Mouse (Mus musculus): Measurements from ENCODE around the gene Kcnj9.
A peak's percentile ranks its signal among the peaks of the same experiment; 100 is the strongest.

Gene Kcnj9

DNA sequence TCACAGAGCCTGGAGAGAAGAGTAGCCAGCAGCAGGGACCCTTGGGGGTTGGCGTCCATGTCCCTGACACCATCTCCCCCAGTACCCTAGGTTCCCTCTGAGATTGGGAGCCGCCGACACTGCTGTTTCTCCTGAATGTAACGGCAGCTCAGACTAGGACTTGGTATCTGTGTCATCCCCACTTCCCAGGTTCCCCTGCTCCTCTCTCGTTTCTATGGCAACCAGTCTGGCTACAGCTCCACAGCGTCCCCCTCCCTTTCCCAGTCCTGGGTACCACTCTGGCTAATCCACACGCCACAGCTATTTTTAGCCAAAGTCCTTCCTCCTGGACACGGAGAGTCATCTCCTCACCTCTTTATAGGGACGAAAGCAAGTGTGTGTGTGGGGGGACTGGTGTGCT lies at the start of gene Kcnj9:
Gene Kcnj9 (minus strand): TSS at position 188 of the 400 bp plus-strand sequence.
- no peak for DNase-seq (ENCODE audit: low read depth)

DNA sequence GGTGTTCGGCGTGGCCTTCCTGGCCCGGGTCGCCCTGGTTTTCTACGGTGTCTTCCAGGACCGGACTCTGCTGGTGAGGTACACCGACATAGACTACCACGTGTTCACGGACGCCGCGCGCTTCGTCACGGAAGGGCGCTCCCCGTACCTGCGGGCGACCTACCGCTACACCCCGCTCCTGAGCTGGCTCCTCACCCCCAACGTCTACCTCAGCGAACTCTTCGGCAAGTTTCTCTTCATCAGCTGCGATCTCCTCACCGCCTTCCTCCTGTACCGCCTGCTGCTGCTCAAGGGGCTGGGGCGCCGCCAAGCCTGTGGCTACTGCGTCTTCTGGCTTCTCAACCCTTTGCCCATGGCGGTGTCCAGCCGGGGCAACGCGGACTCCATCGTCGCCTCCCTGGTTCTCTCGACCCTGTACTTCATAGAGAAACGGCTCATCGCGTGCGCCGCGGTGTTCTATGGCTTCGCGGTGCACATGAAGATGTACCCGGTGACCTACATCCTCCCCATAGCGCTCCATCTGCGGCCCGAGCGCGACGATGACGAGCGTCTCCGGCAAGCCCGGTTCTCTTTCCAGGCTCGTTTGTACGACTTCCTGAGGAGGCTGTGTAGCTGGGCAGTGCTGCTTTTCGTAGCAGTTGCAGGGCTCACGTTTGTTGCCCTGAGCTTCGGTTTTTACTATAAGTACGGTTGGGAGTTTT lies 47.8 kb upstream of the Kcnj9 start:
- no peak for DNase-seq (ENCODE audit: low read depth)

DNA sequence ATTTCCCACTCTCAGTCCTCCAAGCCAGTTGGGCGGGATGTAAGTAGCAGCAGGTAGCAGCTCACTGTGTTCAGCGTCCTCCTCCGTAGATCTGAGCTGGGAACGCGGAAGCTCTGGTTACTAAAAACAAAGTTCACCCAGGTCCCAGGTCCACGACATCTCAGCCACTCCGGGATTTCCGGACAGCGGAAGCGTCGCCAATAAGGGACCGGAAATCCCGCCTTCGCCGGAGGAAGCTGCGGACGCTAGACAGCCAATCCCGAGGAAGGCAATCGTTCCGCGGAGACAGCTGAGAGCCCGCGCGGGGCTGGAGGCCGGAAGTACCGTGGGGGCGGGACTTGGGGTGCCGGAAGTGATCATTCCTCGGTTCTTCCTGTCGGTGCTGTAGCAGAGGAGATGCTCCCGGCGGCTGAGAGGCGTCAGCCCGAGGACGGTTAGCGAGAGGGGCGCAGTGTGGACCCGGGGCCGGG lies 47.1 kb upstream of the Kcnj9 start, which contains the start of gene Pigm:
Gene Pigm (plus strand): TSS at position 349 of the 470 bp plus-strand sequence.
- DNase-seq (ENCODE audit: low read depth), result peak; percentile 97

DNA sequence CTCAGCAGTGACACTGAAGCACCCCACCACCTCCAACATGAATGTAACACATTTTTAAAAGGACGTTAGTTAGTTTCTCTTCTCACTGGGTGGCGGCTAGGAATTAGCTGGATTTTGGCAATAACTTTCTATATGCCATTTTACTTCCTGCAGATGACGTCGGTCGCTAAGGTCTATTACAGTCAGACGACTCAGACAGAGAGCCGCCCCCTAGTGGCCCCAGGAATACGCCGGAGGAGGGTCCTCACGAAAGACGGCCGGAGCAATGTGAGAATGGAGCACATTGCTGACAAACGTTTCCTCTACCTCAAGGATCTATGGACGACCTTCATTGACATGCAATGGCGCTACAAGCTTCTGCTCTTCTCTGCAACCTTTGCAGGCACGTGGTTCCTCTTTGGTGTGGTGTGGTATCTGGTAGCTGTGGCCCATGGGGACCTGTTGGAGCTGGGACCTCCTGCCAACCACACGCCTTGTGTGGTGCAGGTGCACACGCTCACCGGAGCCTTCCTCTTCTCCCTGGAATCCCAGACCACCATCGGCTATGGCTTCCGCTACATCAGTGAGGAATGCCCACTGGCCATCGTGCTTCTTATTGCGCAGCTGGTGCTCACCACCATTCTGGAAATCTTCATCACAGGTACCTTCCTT lies 39.8 kb upstream of the Kcnj9 start:
- no peak for DNase-seq (ENCODE audit: low read depth)

DNA sequence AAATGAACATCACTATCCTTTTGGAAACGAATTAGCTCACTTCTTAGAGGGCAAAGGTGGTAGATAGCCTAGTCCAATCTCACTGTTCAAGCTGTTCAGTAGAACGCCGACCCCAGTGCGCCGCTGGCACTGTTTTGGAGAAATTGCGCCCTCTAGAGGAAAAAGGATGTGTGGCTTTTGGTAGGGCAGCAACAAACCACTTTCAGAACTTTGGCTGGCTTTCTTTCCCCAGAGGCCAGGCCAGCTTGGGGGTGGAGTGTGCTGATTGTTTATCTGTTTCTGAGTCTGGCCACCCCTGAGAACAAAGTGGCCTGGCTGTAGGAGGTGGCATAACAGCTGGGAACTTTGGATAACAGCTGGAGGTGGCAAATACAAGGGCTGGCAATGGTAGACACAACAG lies 35.6 kb upstream of the Kcnj9 start:
- peak; percentile 90 for DNase-seq (ENCODE audit: low read depth)

DNA sequence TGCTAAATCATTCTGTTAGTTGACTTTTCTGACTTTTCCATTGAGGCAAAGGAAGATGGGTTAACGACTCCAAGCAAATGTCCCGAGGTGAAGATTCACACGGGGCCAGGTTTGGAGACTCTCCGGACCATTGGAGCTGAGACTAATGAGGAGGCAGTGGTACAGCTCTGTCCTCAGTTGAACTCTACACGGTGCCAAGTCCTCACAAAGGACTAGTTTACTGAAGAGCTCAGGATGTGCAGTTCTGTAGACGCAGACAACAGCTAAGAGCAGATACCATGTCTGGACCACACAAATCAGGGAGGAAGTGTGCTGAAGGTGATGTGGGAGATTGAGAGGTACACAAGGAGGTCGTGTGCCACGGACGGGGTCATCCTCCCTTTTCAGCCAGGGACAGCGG lies 29.2 kb upstream of the Kcnj9 start:
- no peak for DNase-seq (ENCODE audit: low read depth)

DNA sequence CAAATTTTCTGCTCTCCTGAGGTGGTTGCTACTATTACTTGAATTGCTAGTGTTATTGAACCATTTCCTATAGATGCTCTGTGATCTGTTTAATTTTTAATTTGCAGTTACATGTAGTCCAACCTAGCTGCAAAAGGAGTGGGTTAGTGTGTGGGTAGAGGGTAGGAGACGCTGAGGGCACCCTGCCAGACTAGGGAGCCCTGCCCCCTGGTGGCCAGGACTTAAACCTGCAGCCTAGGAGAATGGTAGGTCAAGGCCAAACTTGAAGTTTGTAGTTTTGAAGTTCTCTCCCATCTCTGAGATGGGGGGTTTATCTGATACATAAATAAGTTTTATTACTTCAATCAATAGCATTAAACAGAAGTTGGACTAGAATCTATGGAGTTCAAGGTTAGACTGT lies 28.4 kb upstream of the Kcnj9 start:
- no peak for DNase-seq (ENCODE audit: low read depth)

DNA sequence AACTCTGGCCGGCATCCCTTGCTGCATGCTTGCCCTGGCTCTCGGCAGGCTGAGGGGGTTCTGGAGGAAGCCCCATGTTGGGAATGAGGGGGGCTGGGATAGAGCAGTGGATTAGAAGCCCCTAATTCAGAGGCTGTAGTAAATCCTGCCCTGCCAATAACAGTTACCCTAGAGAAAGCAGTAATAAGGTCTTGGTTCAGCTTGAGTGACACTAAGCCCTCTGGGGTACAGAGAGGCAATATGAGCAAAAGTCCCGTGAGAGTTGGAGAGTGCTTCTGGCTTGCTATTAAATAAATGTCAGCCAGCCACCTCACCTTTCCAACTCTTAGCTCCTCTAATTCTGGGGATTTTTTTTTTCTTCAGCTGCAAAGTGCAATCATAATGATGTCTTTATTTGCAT lies 26.2 kb upstream of the Kcnj9 start:
- DNase-seq (ENCODE audit: low read depth), result no peak

DNA sequence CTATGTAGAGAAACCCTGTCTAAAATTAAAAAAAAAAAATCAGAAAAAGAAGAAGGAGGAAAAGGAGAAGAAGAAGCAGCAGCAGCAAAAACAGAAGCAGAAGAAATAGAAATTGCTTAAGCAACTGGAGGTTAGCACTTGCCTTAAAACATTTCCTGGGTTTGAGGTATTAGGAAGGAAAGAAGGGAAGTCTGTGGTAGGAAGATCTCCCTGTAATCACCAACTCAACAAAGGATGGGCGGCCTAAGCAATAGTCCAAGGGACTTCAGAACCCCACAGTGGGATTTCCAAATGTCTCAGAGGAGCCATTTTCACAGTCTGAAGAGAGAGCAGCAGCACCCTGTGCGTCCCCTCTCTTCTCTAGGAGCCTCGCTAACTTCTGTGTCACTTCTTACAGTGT lies 23.3 kb upstream of the Kcnj9 start:
- no peak for DNase-seq (ENCODE audit: low read depth)

DNA sequence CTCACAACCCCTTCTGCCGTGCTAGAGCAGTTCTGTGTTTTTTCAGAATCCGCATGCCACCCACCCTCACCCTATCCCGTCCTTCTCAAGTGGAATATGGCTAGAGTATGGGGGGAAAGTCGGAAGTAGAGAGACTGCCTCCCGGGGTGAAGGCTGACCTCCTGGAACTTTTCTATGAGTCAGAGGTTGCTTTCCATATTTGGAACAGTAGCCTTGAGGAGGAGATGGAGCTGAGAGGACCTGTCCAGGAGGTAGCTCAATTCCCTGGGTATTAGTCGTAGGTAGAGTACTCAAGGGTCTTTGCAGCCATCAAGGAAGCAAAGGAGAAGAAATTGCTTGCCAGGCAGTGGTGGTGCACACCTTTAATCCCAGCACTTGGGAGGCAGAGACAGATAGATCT lies 22.9 kb upstream of the Kcnj9 start:
- no peak for DNase-seq (ENCODE audit: low read depth)

DNA sequence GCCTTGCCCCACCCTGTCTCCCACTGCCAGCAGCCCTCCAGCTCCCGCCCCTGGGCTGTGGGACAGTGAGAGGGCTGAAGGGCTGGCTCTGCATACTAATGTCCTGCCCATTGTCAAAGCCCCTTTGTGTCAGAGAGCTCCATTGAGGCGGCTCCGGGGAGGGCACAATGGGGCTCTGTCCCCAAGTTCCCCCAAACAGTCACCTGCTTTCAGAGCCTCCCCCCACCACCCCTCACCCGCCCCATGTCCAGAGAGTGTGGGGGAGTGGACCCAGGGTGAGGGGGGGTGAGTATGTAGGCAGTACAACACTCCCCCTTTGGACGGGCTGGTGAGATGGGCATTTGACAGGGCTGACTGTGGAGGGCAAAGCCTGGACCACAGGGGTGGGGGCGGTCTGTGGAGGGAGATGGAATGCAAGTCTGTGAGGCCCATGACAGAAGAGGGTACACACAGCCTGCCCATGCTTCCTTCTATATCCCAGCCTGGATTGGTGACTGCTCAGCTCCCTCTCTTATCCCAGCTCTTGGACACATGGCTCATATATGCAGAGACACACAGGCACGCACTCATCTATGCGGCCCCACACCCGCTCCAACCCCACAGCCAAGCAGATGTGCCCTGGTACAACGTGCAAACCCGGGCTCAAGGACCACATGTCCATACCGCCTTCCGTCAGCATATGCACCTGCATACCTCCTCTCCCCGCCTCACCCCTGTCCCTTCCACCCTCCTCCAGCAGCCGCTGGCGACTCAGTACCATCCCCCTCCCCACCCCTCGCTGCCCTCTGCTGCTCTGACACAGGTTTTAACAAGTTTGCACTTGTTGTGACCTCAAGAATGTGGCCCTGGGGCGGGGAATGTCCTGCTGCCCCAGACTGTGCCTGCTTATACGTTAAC lies 21.0 kb upstream of the Kcnj9 start:
- no peak for DNase-seq (ENCODE audit: low read depth)

DNA sequence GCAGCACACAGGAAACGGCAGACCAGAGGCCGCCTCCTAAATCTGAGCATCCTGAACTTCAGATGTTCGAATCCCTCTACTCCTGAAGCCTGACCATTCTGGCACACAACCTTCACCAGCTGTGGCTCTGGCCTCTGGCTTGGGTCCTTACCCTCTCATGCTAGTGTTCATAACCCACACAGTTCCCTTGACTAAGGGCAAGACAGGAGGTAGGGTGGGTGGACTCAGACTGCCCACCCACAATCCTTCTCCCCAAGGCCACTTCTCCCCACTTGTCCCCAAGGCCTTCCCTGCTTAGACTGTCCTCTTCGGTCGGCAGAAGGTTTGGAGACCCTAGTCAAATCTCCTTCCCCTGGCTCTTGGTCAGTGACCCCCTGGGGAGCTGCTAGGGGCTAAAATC lies 20.4 kb upstream of the Kcnj9 start:
- no peak for DNase-seq (ENCODE audit: low read depth)

DNA sequence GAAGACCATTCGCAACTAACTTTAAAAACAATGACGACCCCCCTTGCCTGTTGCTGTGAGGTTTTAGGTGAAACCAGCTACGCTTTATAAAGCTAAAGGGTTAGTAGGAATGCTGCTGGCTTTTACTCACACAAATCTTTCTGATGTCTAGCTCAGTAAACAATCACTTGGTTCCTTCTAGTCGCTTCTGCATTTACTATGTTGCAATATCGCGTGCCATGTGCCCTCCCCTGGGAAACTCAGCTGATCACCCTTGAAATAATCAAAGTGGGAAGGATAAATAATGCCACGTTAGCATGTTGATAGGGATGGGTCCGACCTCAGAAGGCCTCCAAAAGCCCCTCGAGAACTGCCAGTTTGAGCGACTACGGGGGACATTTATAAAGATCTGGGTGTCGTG lies 18.3 kb upstream of the Kcnj9 start:
- DNase-seq (ENCODE audit: low read depth), result no peak

DNA sequence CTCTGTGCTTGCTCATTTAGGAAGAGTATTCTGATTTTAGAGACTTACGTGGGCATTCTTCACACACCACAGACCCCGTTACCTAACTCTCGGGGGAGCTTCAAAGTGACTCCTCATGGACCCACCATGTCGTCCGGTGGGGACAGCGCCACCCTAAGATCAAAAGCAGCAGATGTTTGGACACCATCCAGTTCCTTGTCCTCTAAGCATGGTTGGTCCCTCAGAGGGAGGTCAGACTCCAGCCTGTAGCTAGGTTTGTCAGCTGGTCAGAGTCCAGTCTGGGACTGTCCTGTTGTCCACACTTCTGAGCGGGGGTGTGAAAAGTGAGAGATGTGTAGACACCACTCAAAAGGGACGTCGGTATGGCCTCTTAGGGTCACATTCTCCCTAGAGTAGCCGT lies 17.6 kb upstream of the Kcnj9 start:
- DNase-seq (ENCODE audit: low read depth), result no peak

DNA sequence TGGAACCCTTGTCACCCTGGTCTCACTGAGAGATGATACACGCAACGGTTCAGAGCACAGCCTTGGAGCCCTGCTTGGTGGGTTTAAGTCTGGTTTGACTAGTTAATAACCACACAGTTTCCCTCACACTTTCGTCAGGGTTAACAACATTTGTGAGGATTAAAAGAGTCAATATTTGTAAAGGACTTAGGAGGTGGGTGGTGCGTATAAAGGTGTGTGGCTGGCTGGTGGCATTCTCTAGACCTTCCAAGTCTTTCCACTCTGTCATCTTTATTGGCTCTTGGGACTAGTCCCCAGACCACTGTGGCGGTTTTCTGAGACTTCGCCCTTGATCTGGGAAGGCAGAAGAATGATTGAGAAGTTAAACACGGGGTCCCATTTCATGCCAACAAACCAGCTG lies 15.7 kb upstream of the Kcnj9 start:
- DNase-seq (ENCODE audit: low read depth), result no peak

DNA sequence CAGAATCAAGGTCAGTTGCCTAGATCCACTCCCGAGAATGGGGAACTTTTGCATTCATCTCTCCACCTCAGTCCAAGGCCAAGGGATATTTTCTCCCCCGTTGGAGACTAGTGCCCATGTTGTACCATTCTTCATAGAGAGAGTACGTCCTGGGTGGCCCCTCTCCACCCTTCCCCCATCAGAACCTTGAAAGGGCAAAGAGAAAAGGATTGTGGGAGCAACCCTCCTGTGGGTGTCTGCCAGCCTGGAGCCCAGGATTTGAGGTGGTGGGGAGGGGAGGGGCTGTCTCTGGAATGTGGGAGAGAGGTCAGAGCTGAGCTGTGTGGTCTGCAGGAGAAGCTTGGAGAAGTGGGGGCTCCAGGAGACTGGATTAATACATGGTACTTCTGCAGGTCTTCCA lies 14.8 kb upstream of the Kcnj9 start:
- DNase-seq (ENCODE audit: low read depth), result no peak

DNA sequence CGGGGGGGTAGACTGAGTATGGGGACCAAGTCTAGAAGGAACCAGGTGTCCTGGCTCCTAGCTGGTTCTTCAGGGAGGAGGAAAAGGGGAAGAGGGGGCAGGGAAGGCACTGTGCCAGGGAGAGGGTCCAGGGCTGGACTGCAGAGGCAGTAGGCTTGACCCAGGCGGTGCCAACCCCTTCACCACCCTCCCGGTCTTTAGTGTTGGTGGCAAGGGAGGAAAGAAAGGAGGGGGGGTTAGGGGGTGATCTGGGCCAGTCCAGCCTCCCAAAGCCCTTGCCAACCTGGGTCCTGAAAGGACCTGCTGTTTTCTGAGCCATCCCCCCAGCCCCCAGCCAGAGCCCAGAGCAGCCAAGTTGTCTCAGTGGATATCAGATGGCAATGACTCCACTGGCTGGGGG lies 13.6 kb upstream of the Kcnj9 start:
- DNase-seq (ENCODE audit: low read depth), result no peak

DNA sequence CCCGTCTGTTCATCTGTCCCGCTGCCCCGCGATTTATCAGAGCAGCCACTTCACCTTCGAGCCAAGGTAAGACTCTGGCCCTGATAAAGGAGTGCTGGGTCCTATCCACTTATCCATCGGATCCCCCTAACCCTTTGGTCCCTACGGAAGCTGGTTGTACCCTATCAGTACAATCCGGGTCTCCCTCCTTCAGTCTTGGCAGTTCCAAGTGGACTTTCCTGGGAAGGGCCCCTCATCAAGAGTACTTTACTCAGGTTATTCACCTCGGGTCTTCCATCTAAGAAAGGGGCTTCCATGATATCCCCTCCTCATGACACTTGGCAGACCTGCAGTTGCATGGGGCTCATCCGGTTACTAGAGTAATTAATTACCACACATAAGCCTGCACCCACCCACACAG lies 12.3 kb upstream of the Kcnj9 start:
- DNase-seq (ENCODE audit: low read depth), result no peak

DNA sequence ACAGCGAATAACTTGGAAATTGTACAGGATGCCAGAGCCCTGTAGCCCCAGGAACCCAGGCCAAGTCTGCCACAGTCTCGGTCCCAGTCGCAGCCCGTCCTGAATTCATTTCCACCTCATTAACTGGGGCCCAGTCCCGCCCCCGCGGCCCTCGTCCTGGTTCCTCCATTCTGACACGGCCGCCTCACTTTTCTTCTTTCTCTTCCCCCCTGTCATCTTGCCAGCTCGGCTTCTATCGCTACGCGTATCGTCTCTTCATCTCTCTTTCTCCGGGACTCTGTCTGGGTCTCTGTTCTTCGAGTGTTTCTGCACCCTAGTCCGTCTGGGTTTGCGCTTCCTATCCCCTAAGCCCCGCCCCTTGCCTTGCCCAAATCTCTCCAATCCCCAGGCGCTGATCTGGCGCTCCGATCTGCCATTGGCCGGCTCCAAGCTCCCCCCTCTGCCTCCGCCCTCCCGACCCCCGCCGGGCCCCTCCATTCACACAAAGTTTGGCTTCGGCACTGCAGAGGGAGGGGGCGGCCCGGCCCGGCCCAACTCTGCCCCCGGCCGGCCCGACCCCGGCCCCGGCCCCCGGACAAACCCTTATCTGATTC lies 11.7 kb upstream of the Kcnj9 start, which contains the start of gene Kcnj10:
Gene Kcnj10 (plus strand): TSS at position 482 of the 593 bp plus-strand sequence.
- DNase-seq (ENCODE audit: low read depth), result peak; percentile 57

DNA sequence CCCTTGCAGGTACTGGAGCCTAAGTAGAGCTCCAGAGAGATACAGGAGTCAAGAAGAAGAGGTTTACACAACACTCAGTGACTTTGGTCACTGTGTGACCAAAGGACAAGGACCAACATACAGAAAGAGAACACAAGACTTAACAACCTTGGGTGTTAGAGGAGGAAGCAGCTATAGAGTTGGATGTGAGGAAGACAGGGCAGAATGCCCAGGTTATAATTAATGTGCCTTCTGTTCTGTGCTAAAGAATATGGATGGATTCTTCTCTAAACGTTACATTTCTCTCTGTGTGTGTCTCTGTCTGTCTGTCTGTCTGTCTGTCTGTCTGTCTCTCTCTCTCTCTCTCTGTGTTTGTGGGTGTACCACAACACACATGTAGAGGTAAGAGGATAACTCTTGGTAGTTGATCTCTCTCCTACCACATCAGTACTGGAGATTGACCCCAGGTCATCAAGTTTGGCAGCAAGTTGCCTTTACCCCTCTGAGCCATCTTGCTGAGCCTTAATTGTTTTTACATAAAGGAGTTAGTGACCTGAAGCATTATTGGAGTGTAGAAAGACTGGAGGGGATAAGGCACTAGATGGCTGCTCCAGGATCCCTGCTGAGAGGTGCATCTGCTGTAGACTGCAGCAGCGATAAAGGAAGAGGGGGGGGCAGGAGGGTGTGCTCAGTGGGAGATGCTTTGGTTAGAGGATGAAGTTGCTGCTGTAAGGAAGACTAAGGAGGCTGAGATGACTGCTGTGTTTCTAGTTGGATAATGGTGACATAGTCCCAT lies 8.5 kb upstream of the Kcnj9 start:
- DNase-seq (ENCODE audit: low read depth), result no peak

DNA sequence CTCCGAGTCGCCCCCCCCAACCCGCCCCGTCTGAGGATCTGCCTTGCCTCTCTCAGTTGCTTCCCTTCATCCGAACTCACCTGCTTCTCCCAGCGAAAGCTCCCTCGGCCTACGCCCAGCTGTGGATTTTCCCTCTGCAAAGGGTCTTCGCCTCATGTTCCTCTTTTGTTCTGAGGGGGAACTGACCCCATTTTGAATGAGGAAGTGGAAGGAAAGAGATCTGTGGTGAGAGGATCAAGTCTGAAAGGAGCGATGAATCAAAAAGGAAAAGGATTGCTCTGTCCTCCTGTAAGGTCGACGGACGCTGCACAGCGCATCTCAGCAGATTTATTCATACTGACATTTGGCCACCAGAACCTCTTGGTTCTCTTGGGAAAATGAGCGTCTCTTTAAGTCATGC lies 6.7 kb upstream of the Kcnj9 start:
- no peak for DNase-seq (ENCODE audit: low read depth)

DNA sequence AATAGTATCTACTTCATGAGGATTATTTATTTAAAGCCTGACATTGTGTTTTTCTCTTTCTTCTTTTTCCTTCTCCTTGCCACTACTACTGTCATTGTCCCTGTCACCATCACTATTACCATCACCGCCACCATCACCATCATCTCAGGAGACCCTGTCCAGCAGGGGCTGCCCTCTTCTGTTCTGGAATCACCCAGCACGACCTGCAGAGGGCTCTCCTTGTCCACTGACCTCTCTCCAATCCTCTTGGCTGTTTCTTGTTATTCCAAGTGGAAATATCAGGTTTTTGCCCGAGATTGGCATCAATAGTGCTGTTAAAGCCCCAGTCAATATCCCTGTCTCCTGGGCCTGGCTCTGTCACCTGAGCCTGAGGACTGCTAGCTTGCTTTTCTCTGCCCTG lies 4.4 kb upstream of the Kcnj9 start:
- no peak for DNase-seq (ENCODE audit: low read depth)
